Mouse (Mus musculus): ENCODE results near the gene Ly6g6e. TPM values are rescaled to one million over a fixed set of nuclear protein-coding genes. Genes with fewer than 3 reads are reported as not detected.
"Not testable (repeated sequence)": the region's sequence is repeated elsewhere in the genome, so short reads cannot be mapped to it uniquely, and the experiment has no call there.

Ly6g6e gene
- total RNA-seq, 2 experiments from 2014 or later = 4.1 to 4.3 TPM

- DNase-seq (ENCODE audit: extremely low spot score in 1 of 2, low spot score in 1 of 2) = no peak
These were observed 19.9 kb downstream of the Ly6g6e start for GRCm38 (mm10) chr17:35096597-35096996.

GRCm38 (mm10) chr17:35097164-35097655 is 20.5 kb downstream of the Ly6g6e start:
- no peak for DNase-seq (ENCODE audit: extremely low spot score in 1 of 2, low spot score in 1 of 2)

- DNase-seq (ENCODE audit: extremely low spot score in 1 of 2, low spot score in 1 of 2) = no peak
These were observed 23.6 kb downstream of the Ly6g6e start for GRCm38 (mm10) chr17:35100196-35100765.

GRCm38 (mm10) chr17:35101161-35101560 is 24.5 kb downstream of the Ly6g6e start:
- no peak for DNase-seq (ENCODE audit: extremely low spot score in 1 of 2, low spot score in 1 of 2)

GRCm38 (mm10) chr17:35102299-35102698 is 25.6 kb downstream of the Ly6g6e start:
- DNase-seq (ENCODE audit: extremely low spot score in 1 of 2, low spot score in 1 of 2) = no peak

GRCm38 (mm10) chr17:35103221-35103690 is 26.6 kb downstream of the Ly6g6e start:
- DNase-seq (ENCODE audit: extremely low spot score in 1 of 2, low spot score in 1 of 2) = no peak

- no peak for DNase-seq (ENCODE audit: extremely low spot score in 1 of 2, low spot score in 1 of 2)
These were observed 27.4 kb downstream of the Ly6g6e start for GRCm38 (mm10) chr17:35104079-35104478.

GRCm38 (mm10) chr17:35104754-35105153 is 28.1 kb downstream of the Ly6g6e start:
- DNase-seq (ENCODE audit: extremely low spot score in 1 of 2, low spot score in 1 of 2) = no peak

GRCm38 (mm10) chr17:35105740-35106389 is 29.2 kb downstream of the Ly6g6e start:
- DNase-seq (ENCODE audit: extremely low spot score in 1 of 2, low spot score in 1 of 2) = peak in 1 of 2 experiments; percentile 34

GRCm38 (mm10) chr17:35106522-35106921 is 29.8 kb downstream of the Ly6g6e start:
- no peak for DNase-seq (ENCODE audit: extremely low spot score in 1 of 2, low spot score in 1 of 2)

GRCm38 (mm10) chr17:35108097-35108496 is 31.4 kb downstream of the Ly6g6e start, which contains the start of gene Ly6g5c:
Ly6g5c (plus strand) TSS chr17:35108279.
- no peak for DNase-seq (ENCODE audit: extremely low spot score in 1 of 2, low spot score in 1 of 2)

GRCm38 (mm10) chr17:35111774-35112173 is 35.1 kb downstream of the Ly6g6e start:
- no peak for DNase-seq (ENCODE audit: extremely low spot score in 1 of 2, low spot score in 1 of 2)

GRCm38 (mm10) chr17:35115046-35116019 is 38.6 kb downstream of the Ly6g6e start, which contains the start of gene Ly6g5b:
Ly6g5b (minus strand) TSS chr17:35115428.
- no peak for DNase-seq (ENCODE audit: extremely low spot score in 1 of 2, low spot score in 1 of 2)

- peak in 1 of 2 experiments; percentile 15 for DNase-seq (ENCODE audit: extremely low spot score in 1 of 2, low spot score in 1 of 2)
These were observed 44.0 kb downstream of the Ly6g6e start for GRCm38 (mm10) chr17:35120745-35121142.

GRCm38 (mm10) chr17:35121143-35121799 is 44.6 kb downstream of the Ly6g6e start, which contains the start of gene Gpank1:
Gpank1 (plus strand) TSS chr17:35121455.
- peak; percentile 87 to 92 for DNase-seq (ENCODE audit: extremely low spot score in 1 of 2, low spot score in 1 of 2)

GRCm38 (mm10) chr17:35121871-35122303 is 45.2 kb downstream of the Ly6g6e start, which contains the start of gene Csnk2b:
Csnk2b (minus strand) TSS chr17:35122053.
- DNase-seq (ENCODE audit: extremely low spot score in 1 of 2, low spot score in 1 of 2) = peak; percentile 47 to 60

- DNase-seq (ENCODE audit: extremely low spot score in 1 of 2, low spot score in 1 of 2) = not testable (repeated sequence)
These were observed 46.6 kb downstream of the Ly6g6e start for GRCm38 (mm10) chr17:35123287-35123686.

GRCm38 (mm10) chr17:35124261-35124896 is 47.7 kb downstream of the Ly6g6e start:
- not testable (repeated sequence) for DNase-seq (ENCODE audit: extremely low spot score in 1 of 2, low spot score in 1 of 2)

GRCm38 (mm10) chr17:35125081-35125480 is 48.4 kb downstream of the Ly6g6e start:
- DNase-seq (ENCODE audit: extremely low spot score in 1 of 2, low spot score in 1 of 2) = no peak

Data from layer of hippocampus, postnatal 25 days (tissue).